Mouse (Mus musculus): ENCODE data around the gene Klc3. TPM values are rescaled to one million over a fixed set of nuclear protein-coding genes. Genes with fewer than 3 reads are reported as not detected.

The Klc3 gene
- polyA plus RNA-seq, 1 experiment from 2014 or later = 0.51 TPM

DNA sequence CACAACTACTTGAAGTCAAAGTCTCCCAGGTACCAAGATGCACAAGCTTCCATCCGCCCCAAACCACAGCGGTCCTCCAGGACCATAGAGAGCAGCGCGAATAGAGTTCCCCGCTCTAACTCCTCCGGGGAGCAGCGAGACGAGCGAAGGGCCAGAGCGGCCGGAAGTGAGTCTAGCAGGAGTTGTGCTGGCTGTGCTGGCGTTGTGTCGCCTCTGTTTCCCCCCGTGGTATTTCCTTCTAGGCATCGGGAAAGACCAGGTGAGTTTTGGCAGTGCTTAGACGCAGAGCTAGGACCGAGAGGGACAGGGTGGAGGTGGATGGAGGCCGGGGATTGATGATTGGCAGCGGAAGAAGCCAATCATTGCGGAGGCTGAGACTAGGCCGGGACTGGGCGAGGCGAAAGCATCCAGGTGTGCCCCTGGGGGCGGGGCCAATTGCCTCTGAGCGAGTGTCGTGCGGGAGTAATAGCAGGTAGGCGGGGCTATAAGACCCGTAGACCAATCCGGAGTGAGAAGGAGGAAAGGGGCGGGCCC, 58.9 kb downstream of the Klc3 start:
- peaks cover 21% of the 10 kb centered on the region for H3K27me3 ChIP-seq (ENCODE audit: control insufficient read depth, insufficient read depth, low read depth, low read length)
- peaks cover 21% of the 10 kb centered on the region for H3K4me1 ChIP-seq (ENCODE audit: control insufficient read depth, low read depth, low read length)
- under 1% methylated on average over 31 of the region's 31 CpGs for WGBS (ENCODE audit: insufficient replicate concordance)
- H3K4me3 ChIP-seq (ENCODE audit: low read depth, low read length) = peak overlapping the region; percentile 78
- peak overlapping the region; percentile 56; the same call in 1 of the 2 replicates for H3K27ac ChIP-seq (ENCODE audit: low read length)
- H3K4me2 ChIP-seq (ENCODE audit: low read depth, low read length) = peak overlapping the region; percentile 87
- ATAC-seq (ENCODE audit: low read depth) = peak; percentile 95
- no peaks in the 10 kb centered on the region for H3K36me3 ChIP-seq (ENCODE audit: control insufficient read depth, insufficient read depth)
- H3K9ac ChIP-seq (ENCODE audit: low read depth, low read length) = peak overlapping the region; percentile 64
- H3K9me3 ChIP-seq (replicated peaks; ENCODE audit: control insufficient read depth, low read length) = no peaks in the 10 kb centered on the region

MicroRNAs encoded within 50 kb of the gene (microRNA counts, 519-probe panel; counts per million panel counts)
- 60.7 counts per million for microRNA mmu-miR-343

Small RNA genes within 50 kb of the gene (microRNA-seq; reads per million reads assigned to microRNA genes)
- gene Mir343 = not detected

Other genes starting within 250 kb of the Klc3 start
- gene Gipr, start 238.0 kb downstream of the Klc3 start, polyA plus RNA-seq (2015; fragmentation: Nextera tagmentation; extraction: Ambion mirVana) = 0.99 and 2.1 TPM in 2 replicates
- 4.0 and 5.0 TPM in 2 replicates for gene Eml2, start 227.7 kb downstream of the Klc3 start, polyA plus RNA-seq (2015; fragmentation: Nextera tagmentation; extraction: Ambion mirVana)
- gene Gpr4, start 191.6 kb downstream of the Klc3 start, polyA plus RNA-seq (2015; fragmentation: Nextera tagmentation; extraction: Ambion mirVana) = 0.49 and 0.60 TPM in 2 replicates
- 13.2 and 14.3 TPM in 2 replicates for gene Opa3, start 175.8 kb downstream of the Klc3 start, polyA plus RNA-seq (2015; fragmentation: Nextera tagmentation; extraction: Ambion mirVana)
- 32.8 and 33.0 TPM in 2 replicates for gene Vasp, start 132.3 kb downstream of the Klc3 start, polyA plus RNA-seq (2015; fragmentation: Nextera tagmentation; extraction: Ambion mirVana)
- gene Ppm1n, start 124.0 kb downstream of the Klc3 start, polyA plus RNA-seq (2015; fragmentation: Nextera tagmentation; extraction: Ambion mirVana) = 0.11 TPM in 1 of 2 replicates, not detected in the other
- gene Rtn2, start 121.5 kb downstream of the Klc3 start, polyA plus RNA-seq (2015; fragmentation: Nextera tagmentation; extraction: Ambion mirVana) = 2.9 and 4.1 TPM in 2 replicates
- gene Fosb, start 94.1 kb downstream of the Klc3 start, polyA plus RNA-seq (2015; fragmentation: Nextera tagmentation; extraction: Ambion mirVana) = not detected in 2 replicates
- 11.4 and 14.5 TPM in 2 replicates for gene Ercc1, start 59.3 kb downstream of the Klc3 start, polyA plus RNA-seq (2015; fragmentation: Nextera tagmentation; extraction: Ambion mirVana)
- gene Cd3eap, start 44.6 kb downstream of the Klc3 start, polyA plus RNA-seq (2015; fragmentation: Nextera tagmentation; extraction: Ambion mirVana) = 6.8 TPM in 2 replicates
- gene Ppp1r13l, start 44.4 kb downstream of the Klc3 start, polyA plus RNA-seq (2015; fragmentation: Nextera tagmentation; extraction: Ambion mirVana) = 0.57 and 0.85 TPM in 2 replicates
- 5.9 and 6.2 TPM in 2 replicates for gene Ercc2, start 22.1 kb downstream of the Klc3 start, polyA plus RNA-seq (2015; fragmentation: Nextera tagmentation; extraction: Ambion mirVana)
- 27.9 and 65.4 TPM in 2 replicates for gene Ckm, start 672 bp upstream of the Klc3 start, polyA plus RNA-seq (2015; fragmentation: Nextera tagmentation; extraction: Ambion mirVana)
- gene Mark4, start 54.7 kb upstream of the Klc3 start, polyA plus RNA-seq (2015; fragmentation: Nextera tagmentation; extraction: Ambion mirVana) = 0.99 and 1.3 TPM in 2 replicates
- 0.54 and 0.55 TPM in 2 replicates for gene Exoc3l2, start 59.2 kb upstream of the Klc3 start, polyA plus RNA-seq (2015; fragmentation: Nextera tagmentation; extraction: Ambion mirVana)
- gene Bloc1s3, start 104.3 kb upstream of the Klc3 start, polyA plus RNA-seq (2015; fragmentation: Nextera tagmentation; extraction: Ambion mirVana) = 0.65 and 0.72 TPM in 2 replicates
- gene Trappc6a, start 104.3 kb upstream of the Klc3 start, polyA plus RNA-seq (2015; fragmentation: Nextera tagmentation; extraction: Ambion mirVana) = 37.2 and 37.4 TPM in 2 replicates
- not detected in 2 replicates for gene Nkpd1, start 113.7 kb upstream of the Klc3 start, polyA plus RNA-seq (2015; fragmentation: Nextera tagmentation; extraction: Ambion mirVana)
- gene Ppp1r37, start 159.0 kb upstream of the Klc3 start, polyA plus RNA-seq (2015; fragmentation: Nextera tagmentation; extraction: Ambion mirVana) = 9.5 and 11.3 TPM in 2 replicates
- gene Zfp296, start 173.2 kb upstream of the Klc3 start, polyA plus RNA-seq (2015; fragmentation: Nextera tagmentation; extraction: Ambion mirVana) = 0.48 and 0.59 TPM in 2 replicates
- 71.1 and 74.2 TPM in 2 replicates for gene Gemin7, start 173.5 kb upstream of the Klc3 start, polyA plus RNA-seq (2015; fragmentation: Nextera tagmentation; extraction: Ambion mirVana)
- gene Clasrp, start 200.4 kb upstream of the Klc3 start, polyA plus RNA-seq (2015; fragmentation: Nextera tagmentation; extraction: Ambion mirVana) = 9.4 and 11.4 TPM in 2 replicates
- gene Relb, start 225.3 kb upstream of the Klc3 start, polyA plus RNA-seq (2015; fragmentation: Nextera tagmentation; extraction: Ambion mirVana) = 1.5 and 1.7 TPM in 2 replicates

All from liver, embryonic 16.5 days (tissue).